Mouse (Mus musculus): ENCODE measurements around the gene Slc17a7.
"Not testable (repeated sequence)": the region's sequence is repeated elsewhere in the genome, so short reads cannot be mapped to it uniquely, and the experiment has no call there.

Slc17a7 gene

GRCm38 (mm10) chr7:45163735-45164490 lies at the start of gene Slc17a7:
Gene Slc17a7, plus strand, starts transcription at chr7:45163949.
- no peak for DNase-seq (ENCODE audit: low spot score)

GRCm38 (mm10) chr7:45117566-45117965 lies 46.2 kb upstream of the Slc17a7 start:
- no peak for DNase-seq (ENCODE audit: low spot score)

GRCm38 (mm10) chr7:45118336-45118735 lies 45.4 kb upstream of the Slc17a7 start:
- DNase-seq (ENCODE audit: low spot score) = no peak

GRCm38 (mm10) chr7:45119780-45120709 lies 43.7 kb upstream of the Slc17a7 start:
- no peak for DNase-seq (ENCODE audit: low spot score)

GRCm38 (mm10) chr7:45121404-45121803 lies 42.3 kb upstream of the Slc17a7 start:
- no peak for DNase-seq (ENCODE audit: low spot score)

GRCm38 (mm10) chr7:45121966-45122365 lies 41.8 kb upstream of the Slc17a7 start:
- no peak for DNase-seq (ENCODE audit: low spot score)

- no peak for DNase-seq (ENCODE audit: low spot score)
Measured at GRCm38 (mm10) chr7:45122561-45123185, 41.1 kb upstream of the Slc17a7 start.

GRCm38 (mm10) chr7:45123186-45123570 lies 40.6 kb upstream of the Slc17a7 start:
- DNase-seq (ENCODE audit: low spot score) = no peak

GRCm38 (mm10) chr7:45124224-45125143 lies 39.3 kb upstream of the Slc17a7 start, which contains the start of gene Rps11:
Gene Rps11, minus strand, starts transcription at chr7:45124439.
- peak; percentile 96 for DNase-seq (ENCODE audit: low spot score)

- no peak for DNase-seq (ENCODE audit: low spot score)
Measured at GRCm38 (mm10) chr7:45125144-45125600, 38.6 kb upstream of the Slc17a7 start.

GRCm38 (mm10) chr7:45125649-45126048 lies 38.1 kb upstream of the Slc17a7 start:
- DNase-seq (ENCODE audit: low spot score) = not testable (repeated sequence)

- DNase-seq (ENCODE audit: low spot score) = no peak
Measured at GRCm38 (mm10) chr7:45126147-45126843, 37.5 kb upstream of the Slc17a7 start.

GRCm38 (mm10) chr7:45126844-45127699 lies 36.7 kb upstream of the Slc17a7 start:
- DNase-seq (ENCODE audit: low spot score) = no peak

- no peak for DNase-seq (ENCODE audit: low spot score)
Measured at GRCm38 (mm10) chr7:45127700-45128224, 36.0 kb upstream of the Slc17a7 start.

- DNase-seq (ENCODE audit: low spot score) = peak; percentile 95
Measured at GRCm38 (mm10) chr7:45128624-45129246, 35.0 kb upstream of the Slc17a7 start, which contains the start of gene Rpl13a. Gene Rpl13a, minus strand, starts transcription at chr7:45128761.

- no peak for DNase-seq (ENCODE audit: low spot score)
Measured at GRCm38 (mm10) chr7:45129318-45129717, 34.4 kb upstream of the Slc17a7 start.

- DNase-seq (ENCODE audit: low spot score) = no peak
Measured at GRCm38 (mm10) chr7:45129776-45130512, 33.8 kb upstream of the Slc17a7 start.

- no peak for DNase-seq (ENCODE audit: low spot score)
Measured at GRCm38 (mm10) chr7:45131850-45132249, 31.9 kb upstream of the Slc17a7 start.

Measured in urinary bladder, postnatal 25 days (tissue).